ENCODE assay signal across 12 mouse cellular contexts in the genomic region with DNA sequence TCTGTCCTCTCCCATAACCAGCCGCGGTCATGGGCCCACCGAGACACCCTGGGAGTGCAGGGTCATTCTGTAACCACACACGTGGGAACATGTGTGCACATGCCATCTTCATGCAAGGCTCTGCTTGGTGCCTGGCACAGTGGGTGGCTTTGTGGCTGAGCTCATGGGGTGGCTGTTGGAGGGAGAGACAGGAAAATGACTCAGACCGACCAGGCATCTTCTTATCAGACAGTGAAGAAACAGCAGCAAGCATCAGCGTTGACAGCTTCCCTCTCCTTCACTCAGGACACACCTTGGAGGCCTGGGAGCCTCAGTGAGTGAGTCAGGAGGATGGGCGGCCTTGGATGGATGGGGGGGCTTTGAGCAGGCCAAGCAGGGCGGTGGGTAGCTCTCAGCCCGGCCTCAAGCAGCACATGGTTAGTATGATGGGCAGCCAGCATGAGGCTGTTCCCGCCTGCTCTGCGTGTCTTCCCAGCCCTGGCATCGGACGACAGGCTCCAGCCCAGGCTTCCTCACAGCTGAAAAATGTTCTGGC. TPM values are rescaled to one million over a fixed set of nuclear protein-coding genes. Genes with fewer than 3 reads are reported as not detected.
DNase-seq lines count a peak whose midpoint lies in the region; ATAC-seq and TF ChIP-seq lines count a peak whose summit lies in the region.
"Had no signal": no experiment of that assay in that cellular context is flagged by ENCODE, and none has a peak within 500 bp of the region (broad histone marks: within the 10 kb centered on the region; RNA-seq: fewer than 3 reads in every experiment).

No protein-coding gene starts in this region.

- DNase-seq in kidney, adult 11 months, result peak; percentile 1
- no peak for DNase-seq in kidney, adult 2 months
- peak; percentile 10 to 55 for DNase-seq in spleen, postnatal 4 days (ENCODE audit: low spot score in 2 of 2)
- no peak for DNase-seq in spleen, adult 12 weeks (ENCODE audit: low spot score)
- DNase-seq in gastrocnemius, postnatal 25 days, result peak; percentile 33
- peak; percentile 2 for DNase-seq in urinary bladder, postnatal 14 days (ENCODE audit: low spot score)
- DNase-seq in spleen, adult 18-20 months, result no peak

- no peak for TF ChIP-seq POLR2A in kidney, adult 2 months (IDR thresholded peaks at IDR 0.05; ENCODE audit: low read depth, low read length)

- H3K27ac ChIP-seq in kidney, adult 2 months (ENCODE audit: insufficient read depth, low read depth, low read length), result no peak overlapping the region
- H3K27ac ChIP-seq: embryonic facial prominence, embryonic 12.5 days; liver, embryonic 14.5 days had no signal

- no peaks in the 10 kb centered on the region for H3K4me1 ChIP-seq in kidney, adult 2 months (ENCODE audit: control insufficient read depth, insufficient read depth, low read length)
- H3K4me1 ChIP-seq: embryonic facial prominence, embryonic 12.5 days had no signal

- 72% methylated on average over 13 of the region's 13 CpGs for WGBS in kidney, adult 2 months

- no peak overlapping the region for H3K4me3 ChIP-seq in kidney, adult 2 months (ENCODE audit: insufficient read depth, low read depth, low read length)
- H3K4me3 ChIP-seq: embryonic facial prominence, embryonic 12.5 days had no signal

- no peaks in the 10 kb centered on the region for H3K36me3 ChIP-seq in kidney, adult 2 months (ENCODE audit: control insufficient read depth, insufficient read depth, low read length)
- H3K36me3 ChIP-seq: embryonic facial prominence, embryonic 12.5 days had no signal

- no peaks in the 10 kb centered on the region for H3K27me3 ChIP-seq in kidney, adult 2 months (replicated peaks; ENCODE audit: control insufficient read depth, insufficient read depth, low read length)
- H3K27me3 ChIP-seq: embryonic facial prominence, embryonic 12.5 days had no signal

- ATAC-seq in erythroid progenitor cell, adult 5-6 weeks (replicated peaks; ENCODE audit: low FRiP score, poor library complexity, severe bottlenecking), result no peak
- ATAC-seq: intestine, embryonic 16.5 days had no signal

- TF ChIP-seq CTCF in kidney, adult 2 months (conservative IDR thresholded peaks at IDR 0.05; ENCODE audit: insufficient read depth, insufficient read length, low read depth, low read length), result no peak

RNA-seq across cellular contexts. Expression of a gene that starts 32.9 kb away (rescaled TPM):
- polyA plus RNA-seq in kidney, adult 2 months (2012; rRNA removed), result 8.3 and 11.2 TPM in 2 replicates
- total RNA-seq in gastrocnemius, postnatal 25 days (2021), result 1 to 10 TPM; 4.2 to 5.5 TPM
- total RNA-seq in erythroid progenitor cell, adult 5-6 weeks (2015; ENCODE audit: low replicate concordance), result not detected in 2 replicates
- not detected in 2 replicates for total RNA-seq in erythroid progenitor cell, adult 5-6 weeks (2017; ENCODE audit: low replicate concordance)
- total RNA-seq: neutrophil, adult 5-6 weeks had no signal

Comparison
In these comparisons a context has a peak if more than half of its experiments do, and no peak if none do; other contexts are left out.
1. DNase-seq: peak in kidney, adult 11 months (single experiment), spleen, postnatal 4 days (2 of 2), gastrocnemius, postnatal 25 days (single experiment) and urinary bladder, postnatal 14 days (single experiment); none in kidney, adult 2 months (single experiment), spleen, adult 12 weeks (single experiment) and spleen, adult 18-20 months (0 of 2).
2. RNA of a gene that starts 32.9 kb away (total RNA-seq): 4.2 to 5.5 TPM in gastrocnemius, postnatal 25 days; not detected in erythroid progenitor cell, adult 5-6 weeks; every median in the first group is over 4 times any median in the second.